In genomic region chr17:34589206-34589605, GRCm38 (mm10) we compare ENCODE assay signal across 8 mouse cellular contexts. TPM values are rescaled to one million over a fixed set of nuclear protein-coding genes. Genes with fewer than 3 reads are reported as not detected.
DNase-seq lines count a peak whose midpoint lies in the region; ATAC-seq and TF ChIP-seq lines count a peak whose summit lies in the region.

No protein-coding gene starts in this region.

- 31% methylated on average over 7 of the region's 7 CpGs for WGBS in heart, embryonic 12.5 days
- 49% methylated on average over 7 of the region's 7 CpGs for WGBS in midbrain, embryonic 11.5 days
- WGBS in midbrain, embryonic 16.5 days = 52% methylated on average over 7 of the region's 7 CpGs
- WGBS in hindbrain, embryonic 14.5 days = 56% methylated on average over 7 of the region's 7 CpGs
- WGBS in small intestine, adult 2 months = 62% methylated on average over 7 of the region's 7 CpGs

- peaks cover 6% of the 10 kb centered on the region for H3K36me3 ChIP-seq in heart, embryonic 12.5 days
- no peaks in the 10 kb centered on the region; the same call in none of the 2 replicates for H3K36me3 ChIP-seq in midbrain, embryonic 11.5 days (ENCODE audit: control insufficient read depth, insufficient read depth, low read length)
- no peaks in the 10 kb centered on the region for H3K36me3 ChIP-seq in midbrain, embryonic 16.5 days (ENCODE audit: control insufficient read depth, insufficient read depth, low read length)
- H3K36me3 ChIP-seq in hindbrain, embryonic 14.5 days (replicated peaks; ENCODE audit: control insufficient read depth, insufficient read depth) = no peaks in the 10 kb centered on the region
- H3K36me3 ChIP-seq in small intestine, adult 2 months (ENCODE audit: control insufficient read depth, insufficient read depth, low read length) = 0 out of 2 replicates have a peak, but pooled peaks cover 2% of the 10 kb centered on the region

- peaks cover 60% of the 10 kb centered on the region for H3K4me1 ChIP-seq in heart, embryonic 12.5 days (replicated peaks)
- H3K4me1 ChIP-seq in midbrain, embryonic 11.5 days (ENCODE audit: control insufficient read depth, insufficient read depth, low read length) = peaks cover 55% of the 10 kb centered on the region
- H3K4me1 ChIP-seq in midbrain, embryonic 16.5 days (ENCODE audit: control insufficient read depth, insufficient read depth, low read length) = peaks cover 42% of the 10 kb centered on the region
- H3K4me1 ChIP-seq in hindbrain, embryonic 14.5 days (replicated peaks; ENCODE audit: control insufficient read depth, insufficient read depth, low read length) = peaks cover 55% of the 10 kb centered on the region
- peaks cover 22% of the 10 kb centered on the region for H3K4me1 ChIP-seq in small intestine, adult 2 months (ENCODE audit: control insufficient read depth, insufficient read depth, insufficient read length, low read length)

- intact Hi-C loops in heart, postnatal 36 days (cut with DNase I) = no loop called here

- no peak for TF ChIP-seq POLR2A in small intestine, adult 2 months (IDR thresholded peaks at IDR 0.05; ENCODE audit: low read depth, low read length)

- H3K27me3 ChIP-seq in heart, embryonic 12.5 days (replicated peaks) = no peaks in the 10 kb centered on the region
- H3K27me3 ChIP-seq in midbrain, embryonic 11.5 days (ENCODE audit: control insufficient read depth, insufficient read depth, low read length) = no peaks in the 10 kb centered on the region
- no peaks in the 10 kb centered on the region for H3K27me3 ChIP-seq in midbrain, embryonic 16.5 days (ENCODE audit: control insufficient read depth, insufficient read depth, low read depth, low read length)
- no peaks in the 10 kb centered on the region for H3K27me3 ChIP-seq in hindbrain, embryonic 14.5 days (ENCODE audit: control insufficient read depth, insufficient read depth, low read length)
- H3K27me3 ChIP-seq in small intestine, adult 2 months (ENCODE audit: control insufficient read depth, insufficient read depth, low read length) = no peaks in the 10 kb centered on the region

- TF ChIP-seq CTCF in small intestine, adult 2 months (IDR thresholded peaks at IDR 0.05; ENCODE audit: extremely low read depth, insufficient read length, insufficient replicate concordance, low read depth, low read length) = no peak

- no peak for DNase-seq in heart, postnatal 36 days
- DNase-seq in midbrain, embryonic 11.5 days (ENCODE audit: low spot score, missing footprints) = no peak
- DNase-seq in hindbrain, embryonic 14.5 days (ENCODE audit: low spot score) = no peak
- DNase-seq in ovary, postnatal 36 days (ENCODE audit: low spot score) = no peak
- DNase-seq in retina, postnatal 1 day = no peak

- peak overlapping the region; percentile 49 for H3K27ac ChIP-seq in heart, embryonic 12.5 days (ENCODE audit: poor library complexity, severe bottlenecking)
- H3K27ac ChIP-seq in midbrain, embryonic 11.5 days (ENCODE audit: low read depth, low read length) = peak overlapping the region; percentile 11; the same call in 1 of the 2 replicates
- no peak overlapping the region for H3K27ac ChIP-seq in midbrain, embryonic 16.5 days (ENCODE audit: low read length)
- no peak overlapping the region for H3K27ac ChIP-seq in hindbrain, embryonic 14.5 days
- peak overlapping the region; percentile 68 for H3K27ac ChIP-seq in small intestine, adult 2 months (ENCODE audit: insufficient read depth, low read depth, low read length)

- no peaks in the 10 kb centered on the region for H3K9me3 ChIP-seq in heart, embryonic 12.5 days (replicated peaks)
- no peaks in the 10 kb centered on the region for H3K9me3 ChIP-seq in midbrain, embryonic 11.5 days (ENCODE audit: control insufficient read depth, low read length)
- H3K9me3 ChIP-seq in midbrain, embryonic 16.5 days (replicated peaks; ENCODE audit: control insufficient read depth, low read length, poor library complexity, severe bottlenecking) = no peaks in the 10 kb centered on the region
- no peaks in the 10 kb centered on the region for H3K9me3 ChIP-seq in hindbrain, embryonic 14.5 days (ENCODE audit: control insufficient read depth, low read length)

- no peak overlapping the region for H3K4me3 ChIP-seq in heart, embryonic 12.5 days
- no peak overlapping the region for H3K4me3 ChIP-seq in midbrain, embryonic 11.5 days (ENCODE audit: low read depth, low read length)
- H3K4me3 ChIP-seq in midbrain, embryonic 16.5 days (ENCODE audit: low read depth, low read length) = no peak overlapping the region
- H3K4me3 ChIP-seq in hindbrain, embryonic 14.5 days (replicated peaks; ENCODE audit: low read length) = no peak overlapping the region
- peak overlapping the region; percentile 62 for H3K4me3 ChIP-seq in small intestine, adult 2 months (ENCODE audit: low read depth, low read length)

- ATAC-seq in heart, embryonic 12.5 days (ENCODE audit: insufficient number of reproducible peaks, low FRiP score) = no peak
- ATAC-seq in midbrain, embryonic 11.5 days (ENCODE audit: low FRiP score) = no peak
- ATAC-seq in midbrain, embryonic 16.5 days = no peak
- no peak for ATAC-seq in hindbrain, embryonic 14.5 days (ENCODE audit: low FRiP score)

- peak overlapping the region; percentile 76 for H3K4me2 ChIP-seq in heart, embryonic 12.5 days
- H3K4me2 ChIP-seq in midbrain, embryonic 11.5 days = no peak overlapping the region
- no peak overlapping the region for H3K4me2 ChIP-seq in midbrain, embryonic 16.5 days (ENCODE audit: low read length)
- H3K4me2 ChIP-seq in hindbrain, embryonic 14.5 days (replicated peaks) = 0 out of 2 replicates have a peak overlapping the region, but pooled peaks have one; percentile 11

- H3K9ac ChIP-seq in heart, embryonic 12.5 days = peak overlapping the region; percentile 44; the same call in 1 of the 2 replicates
- no peak overlapping the region for H3K9ac ChIP-seq in midbrain, embryonic 11.5 days (ENCODE audit: low read length)
- H3K9ac ChIP-seq in midbrain, embryonic 16.5 days (ENCODE audit: low read depth, low read length) = no peak overlapping the region
- H3K9ac ChIP-seq in hindbrain, embryonic 14.5 days = no peak overlapping the region

RNA-seq across cellular contexts. Expression of gene Gpsm3, which starts 0.4 kb away (rescaled TPM):
- 4.4 and 4.6 TPM in 2 replicates for polyA plus RNA-seq in heart, embryonic 12.5 days (2016; fragmentation: Nextera tagmentation; extraction: Ambion mirVana)
- total RNA-seq in heart, postnatal 36 days (2021) = 1 to 10 TPM; 4.7 to 4.8 TPM
- polyA plus RNA-seq in midbrain, embryonic 11.5 days (2014; fragmentation: Nextera tagmentation; extraction: Ambion mirVana) = 4.4 and 4.8 TPM in 2 replicates
- polyA plus RNA-seq in midbrain, embryonic 16.5 days (2015; fragmentation: Nextera tagmentation; extraction: Ambion mirVana) = 3.9 and 4.3 TPM in 2 replicates
- 4.2 and 4.7 TPM in 2 replicates for polyA plus RNA-seq in hindbrain, embryonic 14.5 days (2014; fragmentation: Nextera tagmentation; extraction: Ambion mirVana)
- polyA plus RNA-seq in small intestine, adult 2 months (2012; rRNA removed) = 3.5 and 8.1 TPM in 2 replicates

RNA-seq across cellular contexts. Expression of gene Pbx2, which starts 1.9 kb away (rescaled TPM):
- polyA plus RNA-seq in heart, embryonic 12.5 days (2016; fragmentation: Nextera tagmentation; extraction: Ambion mirVana) = 13.0 and 13.2 TPM in 2 replicates
- 10 to 100 TPM; 18.0 to 19.6 TPM for total RNA-seq in heart, postnatal 36 days (2021)
- 17.3 and 20.1 TPM in 2 replicates for polyA plus RNA-seq in midbrain, embryonic 11.5 days (2014; fragmentation: Nextera tagmentation; extraction: Ambion mirVana)
- 9.4 and 9.7 TPM in 2 replicates for polyA plus RNA-seq in midbrain, embryonic 16.5 days (2015; fragmentation: Nextera tagmentation; extraction: Ambion mirVana)
- 7.1 and 10.5 TPM in 2 replicates for polyA plus RNA-seq in hindbrain, embryonic 14.5 days (2014; fragmentation: Nextera tagmentation; extraction: Ambion mirVana)
- 16.1 and 32.2 TPM in 2 replicates for polyA plus RNA-seq in small intestine, adult 2 months (2012; rRNA removed)

RNA-seq across cellular contexts. Expression of gene Ager, which starts 8.5 kb away (rescaled TPM):
- polyA plus RNA-seq in heart, embryonic 12.5 days (2016; fragmentation: Nextera tagmentation; extraction: Ambion mirVana) = 3.8 TPM in 2 replicates
- under 1 TPM; 0.24 to 0.47 TPM for total RNA-seq in heart, postnatal 36 days (2021)
- polyA plus RNA-seq in midbrain, embryonic 11.5 days (2014; fragmentation: Nextera tagmentation; extraction: Ambion mirVana) = 1.4 and 1.6 TPM in 2 replicates
- 0.95 and 1.1 TPM in 2 replicates for polyA plus RNA-seq in midbrain, embryonic 16.5 days (2015; fragmentation: Nextera tagmentation; extraction: Ambion mirVana)
- 1.1 and 1.4 TPM in 2 replicates for polyA plus RNA-seq in hindbrain, embryonic 14.5 days (2014; fragmentation: Nextera tagmentation; extraction: Ambion mirVana)
- polyA plus RNA-seq in small intestine, adult 2 months (2012; rRNA removed) = 0.90 and 1.7 TPM in 2 replicates

RNA-seq across cellular contexts. Expression of gene Rnf5, which starts 14.3 kb away (rescaled TPM):
- 123 and 126 TPM in 2 replicates for polyA plus RNA-seq in heart, embryonic 12.5 days (2016; fragmentation: Nextera tagmentation; extraction: Ambion mirVana)
- total RNA-seq in heart, postnatal 36 days (2021) = 10 to 100 TPM; 35.7 to 37.1 TPM
- 180 and 185 TPM in 2 replicates for polyA plus RNA-seq in midbrain, embryonic 11.5 days (2014; fragmentation: Nextera tagmentation; extraction: Ambion mirVana)
- 291 and 298 TPM in 2 replicates for polyA plus RNA-seq in midbrain, embryonic 16.5 days (2015; fragmentation: Nextera tagmentation; extraction: Ambion mirVana)
- 196 and 211 TPM in 2 replicates for polyA plus RNA-seq in hindbrain, embryonic 14.5 days (2014; fragmentation: Nextera tagmentation; extraction: Ambion mirVana)
- 66.7 and 147 TPM in 2 replicates for polyA plus RNA-seq in small intestine, adult 2 months (2012; rRNA removed)

RNA-seq across cellular contexts. Expression of gene Agpat1, which starts 14.9 kb away (rescaled TPM):
- polyA plus RNA-seq in heart, embryonic 12.5 days (2016; fragmentation: Nextera tagmentation; extraction: Ambion mirVana) = 52.5 and 52.8 TPM in 2 replicates
- 10 to 100 TPM; 61.2 to 70.5 TPM for total RNA-seq in heart, postnatal 36 days (2021)
- 68.4 and 75.3 TPM in 2 replicates for polyA plus RNA-seq in midbrain, embryonic 11.5 days (2014; fragmentation: Nextera tagmentation; extraction: Ambion mirVana)
- 118 TPM in 2 replicates for polyA plus RNA-seq in midbrain, embryonic 16.5 days (2015; fragmentation: Nextera tagmentation; extraction: Ambion mirVana)
- 123 and 126 TPM in 2 replicates for polyA plus RNA-seq in hindbrain, embryonic 14.5 days (2014; fragmentation: Nextera tagmentation; extraction: Ambion mirVana)
- polyA plus RNA-seq in small intestine, adult 2 months (2012; rRNA removed) = 210 and 330 TPM in 2 replicates

Comparison
In these comparisons a context has a peak if more than half of its experiments do, and no peak if none do; other contexts are left out.
1. H3K27ac ChIP-seq: peak in heart, embryonic 12.5 days (single experiment), midbrain, embryonic 11.5 days (single experiment) and small intestine, adult 2 months (single experiment); none in midbrain, embryonic 16.5 days (single experiment) and hindbrain, embryonic 14.5 days (single experiment).
2. H3K4me2 ChIP-seq: peak in heart, embryonic 12.5 days (single experiment) and hindbrain, embryonic 14.5 days (single experiment); none in midbrain, embryonic 11.5 days (single experiment) and midbrain, embryonic 16.5 days (single experiment).